In genomic region chr14:87566211-87566610, GRCm38 (mm10) we compare ENCODE assay signal across 8 mouse cellular contexts.
DNase-seq lines count a peak whose midpoint lies in the region; ATAC-seq and TF ChIP-seq lines count a peak whose summit lies in the region.

No protein-coding gene starts in this region.

- no peak overlapping the region for H3K4me3 ChIP-seq in midbrain, postnatal 0 days (ENCODE audit: low read depth, low read length)

- H3K9me3 ChIP-seq in midbrain, postnatal 0 days (ENCODE audit: low read length) = no peaks in the 10 kb centered on the region

- H3K9ac ChIP-seq in midbrain, postnatal 0 days (replicated peaks; ENCODE audit: low read length, poor library complexity, severe bottlenecking) = no peak overlapping the region

- peak; percentile 72 for TF ChIP-seq CTCF in midbrain, postnatal 0 days (IDR thresholded peaks at IDR 0.05)

- no peaks in the 10 kb centered on the region for H3K27me3 ChIP-seq in midbrain, postnatal 0 days (ENCODE audit: insufficient read depth, low read length)

- WGBS in midbrain, postnatal 0 days = 13% methylated on average over 7 of the region's 7 CpGs

- DNase-seq in frontal cortex, postnatal 14 days (ENCODE audit: low spot score in 2 of 2) = peak; percentile 13 to 23
- DNase-seq in right cerebral cortex, postnatal 4 days = peak; percentile 46
- DNase-seq in right cerebral cortex, adult 2 months (ENCODE audit: low spot score in 2 of 2) = no peak
- peak; percentile 4 for DNase-seq in induced T-regulatory cell, adult 2 months (ENCODE audit: low read depth)
- DNase-seq in midbrain, postnatal 0 days (ENCODE audit: low spot score) = peak; percentile 57
- DNase-seq in urinary bladder, postnatal 10 days (ENCODE audit: low spot score) = no peak
- DNase-seq in thymus, postnatal 36 days = no peak

- no peak for ATAC-seq in frontal cortex, adult (ENCODE audit: low TSS enrichment)
- ATAC-seq in midbrain, postnatal 0 days (ENCODE audit: low FRiP score) = no peak

- H3K27ac ChIP-seq in midbrain, postnatal 0 days (ENCODE audit: low read depth, low read length) = no peak overlapping the region

- H3K36me3 ChIP-seq in midbrain, postnatal 0 days (ENCODE audit: insufficient read depth, low read length) = no peaks in the 10 kb centered on the region

- no peak overlapping the region for H3K4me2 ChIP-seq in midbrain, postnatal 0 days (ENCODE audit: low read depth, low read length, poor library complexity, severe bottlenecking)

- no peaks in the 10 kb centered on the region for H3K4me1 ChIP-seq in midbrain, postnatal 0 days (ENCODE audit: insufficient read depth, low read length)

Comparison
In these comparisons a context has a peak if more than half of its experiments do, and no peak if none do; other contexts are left out.
1. DNase-seq: peak in frontal cortex, postnatal 14 days (2 of 2), right cerebral cortex, postnatal 4 days (single experiment), induced T-regulatory cell, adult 2 months (single experiment) and midbrain, postnatal 0 days (single experiment); none in right cerebral cortex, adult 2 months (0 of 2), urinary bladder, postnatal 10 days (single experiment) and thymus, postnatal 36 days (0 of 2).